Mouse (Mus musculus): ENCODE data around the gene Mcu.

GRCm38 (mm10) chr10:59402899-59403792, 213.3 kb downstream of the Mcu start, which contains the start of gene Pla2g12b:
- TF ChIP-seq POLR2A (IDR thresholded peaks at IDR 0.05; ENCODE audit: borderline replicate concordance, control insufficient read depth, low read depth, low read length) (no peak), CTCF (IDR thresholded peaks at IDR 0.05; ENCODE audit: control insufficient read depth, insufficient read depth, low read length) (no peak)
